Mouse (Mus musculus) frontal cortex, postnatal 14 days (tissue): ENCODE data around the gene Rhod.
A peak's percentile ranks its signal among the peaks of the same experiment; 100 is the strongest.
"Not testable (repeated sequence)": the region's sequence is repeated elsewhere in the genome, so short reads cannot be mapped to it uniquely, and the experiment has no call there.

ENCODE experiments used
- DNase-seq, 2 experiments: peaks; one replicate each; pipeline ENCODE4 v3.0.0; 2022; ENCODE audit warnings: low spot score in 2 of 2

Gene Rhod

GRCm38 (mm10) chr19:4409062-4409461, 30.2 kb downstream of the Rhod start:
- no peak for DNase-seq

DNA sequence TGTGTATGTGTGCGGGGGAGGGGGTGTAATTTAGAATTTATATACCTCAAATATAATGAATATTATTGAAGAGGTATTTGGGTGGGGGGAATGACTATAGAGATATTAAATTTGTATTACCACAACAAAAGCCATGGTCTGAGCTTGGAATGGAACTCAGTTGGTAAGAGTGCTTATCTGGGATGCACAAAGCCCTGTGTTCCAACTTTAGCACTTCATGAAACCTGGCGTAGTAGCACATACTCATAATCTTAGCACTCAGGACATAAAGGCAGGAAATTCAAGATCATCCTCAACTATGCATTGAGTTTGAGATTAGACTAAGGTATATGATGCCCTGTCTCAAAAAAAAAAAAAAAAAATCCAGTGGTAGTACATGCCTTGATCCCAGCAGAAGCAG, 34.4 kb downstream of the Rhod start:
- no peak for DNase-seq

- no peak for DNase-seq
Observed at GRCm38 (mm10) chr19:4398959-4399358, 40.3 kb downstream of the Rhod start.

DNA sequence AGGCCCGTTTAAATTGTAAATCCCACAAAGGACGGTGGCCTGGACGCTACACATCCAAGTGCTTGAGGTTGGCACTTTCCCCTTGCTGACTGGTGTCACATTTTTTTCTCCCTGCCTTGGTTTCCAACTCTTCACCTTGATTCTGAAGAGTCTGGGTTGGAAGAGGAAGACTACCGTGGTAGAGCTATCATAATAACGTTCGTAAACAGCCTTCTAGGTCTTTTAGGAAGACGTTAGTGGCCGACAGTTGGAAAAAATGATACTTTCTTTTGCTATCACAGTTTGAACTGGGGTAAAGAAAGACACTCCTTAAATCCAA, 40.6 kb downstream of the Rhod start:
- DNase-seq: no peak

- peak; percentile 48 to 57 for DNase-seq
Observed at GRCm38 (mm10) chr19:4397798-4398629, 41.2 kb downstream of the Rhod start, which contains the start of gene Kdm2a. TSS of gene Kdm2a (minus strand) at chr19:4398285.

- peak; percentile 88 to 90 for DNase-seq
Observed at GRCm38 (mm10) chr19:4396998-4397797, 42.0 kb downstream of the Rhod start.

- DNase-seq: peak in 1 of 2 experiments; percentile 25
Observed at GRCm38 (mm10) chr19:4396081-4396997, 42.9 kb downstream of the Rhod start.

- DNase-seq: no peak
Observed at GRCm38 (mm10) chr19:4387276-4387675, 52.0 kb downstream of the Rhod start.

DNA sequence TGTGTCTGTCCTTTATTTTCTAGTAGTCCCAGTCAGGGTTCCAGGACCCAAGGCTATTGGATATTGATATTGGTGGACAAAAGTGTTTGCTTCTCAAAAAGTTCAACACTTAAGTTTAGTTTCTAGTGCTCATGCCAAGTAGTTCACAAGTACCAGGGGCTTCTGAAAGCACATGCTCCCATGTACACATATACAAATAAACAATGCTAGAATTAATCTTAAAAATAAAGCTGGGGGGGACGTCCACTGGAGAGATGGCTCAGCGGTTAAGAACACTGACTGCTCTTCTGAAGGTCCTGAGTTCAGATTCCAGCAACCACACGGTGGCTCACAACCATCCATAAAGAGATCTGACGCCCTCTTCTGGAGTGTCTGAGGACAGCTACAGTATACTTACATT, 54.2 kb downstream of the Rhod start:
- DNase-seq: no peak

DNA sequence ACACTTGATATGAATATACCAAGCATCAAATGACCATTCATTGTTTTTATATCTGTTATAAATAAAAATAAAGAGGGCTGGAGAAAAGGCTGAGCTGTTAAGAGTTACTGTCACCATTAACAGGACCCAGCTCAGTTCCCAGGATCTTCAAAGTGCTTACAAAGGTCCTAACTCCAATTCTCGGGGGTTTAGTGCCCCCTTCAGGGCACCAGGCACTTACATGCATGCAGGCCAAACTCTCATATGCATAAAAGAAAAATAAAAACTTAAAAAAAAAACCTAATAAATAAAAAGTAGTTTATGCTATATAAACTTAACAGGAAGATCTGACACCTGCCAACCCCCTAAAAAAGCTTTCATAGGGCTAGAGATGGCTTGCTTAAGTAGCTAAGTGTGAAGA, 54.9 kb downstream of the Rhod start:
- DNase-seq: no peak

DNA sequence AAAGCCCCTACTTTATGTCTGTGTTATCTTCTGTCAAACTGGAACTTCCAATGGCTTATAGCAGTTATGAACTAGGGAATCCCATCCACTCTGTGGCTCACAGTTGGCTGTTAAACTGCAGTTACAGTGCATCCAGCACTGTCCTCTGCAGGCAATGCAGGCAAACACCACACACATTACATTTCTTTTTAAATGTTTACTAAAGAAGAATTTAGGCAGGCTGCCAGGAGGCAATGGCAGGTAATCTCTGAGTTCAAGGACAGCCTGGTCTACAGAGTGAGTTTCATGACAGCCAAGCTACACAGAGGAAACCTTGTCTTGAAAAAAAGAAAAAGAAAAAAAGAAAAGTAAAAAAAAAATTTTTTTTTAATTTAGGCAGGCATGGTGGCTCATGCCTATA, 55.9 kb downstream of the Rhod start:
- DNase-seq: no peak

- DNase-seq: not testable (repeated sequence)
Observed at GRCm38 (mm10) chr19:4382303-4382702, 56.9 kb downstream of the Rhod start.
